Mouse (Mus musculus) cortical plate, adult 2 months (tissue): ENCODE measurements at regions not wholly inside any gene's neighbourhood (a gene's known extent, or its start where the extent isn't known, plus 50 kb on each side); places are given as distances from the start of the nearest gene placed in this dataset.

ENCODE experiments used
- H3K27ac ChIP-seq: fragments of 200-500 bp; 2 replicates; pipeline ENCODE4 v1.5.1; 2012; ENCODE audit warnings: low read length, control low read depth, inconsistent platforms; ENCODE audit not compliant: insufficient read depth
- H3K4me1 ChIP-seq: fragments of 200-500 bp; 2 replicates; pipeline ENCODE4 v1.6.1; 2011; ENCODE audit warnings: low read length; ENCODE audit not compliant: control insufficient read depth, insufficient read depth
- H3K4me3 ChIP-seq: fragments of 200-500 bp; 2 replicates; pipeline ENCODE4 v1.5.1; 2011; ENCODE audit warnings: mild to moderate bottlenecking, low read length, control low read depth; ENCODE audit not compliant: insufficient read depth
- CTCF ChIP-seq: fragments of 200-500 bp; IDR thresholded peaks from 2 replicates; pipeline ENCODE4 v1.5.1; 2011; ENCODE audit warnings: mild to moderate bottlenecking, control low read depth, low read length; ENCODE audit not compliant: insufficient read depth; ENCODE audit errors: extremely low read depth
- POLR2A ChIP-seq: fragments of 200-500 bp; IDR thresholded peaks from 2 replicates; pipeline ENCODE4 v1.6.1; 2011; ENCODE audit warnings: mild to moderate bottlenecking, low read length, control low read depth; ENCODE audit not compliant: insufficient read depth; ENCODE audit errors: extremely low read depth

- Histone ChIP-seq H3K4me1 (no peaks in the 10 kb centered on the region), H3K4me3 (no peak overlapping the region), H3K27ac (no peak overlapping the region)
- TF ChIP-seq POLR2A (no peak), CTCF (no peak)
Observed at GRCm38 (mm10) chr8:23580106-23580505, 1145.5 kb downstream of the Adam3 start.

DNA sequence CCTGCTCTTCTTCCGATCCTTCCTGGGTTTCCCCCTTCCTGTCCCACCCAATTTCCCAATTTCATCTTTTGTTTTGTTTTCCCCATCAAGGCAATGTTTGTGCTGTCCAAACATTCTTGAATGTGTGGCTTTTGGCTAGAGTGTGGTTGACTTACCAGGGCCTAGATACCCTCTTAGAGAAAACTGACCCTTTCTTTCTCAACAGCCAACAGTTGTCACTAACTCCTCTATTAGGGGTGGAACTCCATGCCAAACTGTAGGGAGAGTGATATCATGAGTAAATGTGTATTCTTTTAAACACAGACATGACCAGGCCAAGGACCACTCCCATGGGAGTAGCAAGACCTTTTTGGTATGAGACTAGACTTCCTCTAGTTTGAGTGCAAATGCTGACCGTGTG, 1145.0 kb downstream of the Adam3 start:
- Histone ChIP-seq H3K4me1 (no peaks in the 10 kb centered on the region), H3K4me3 (no peak overlapping the region), H3K27ac (no peak overlapping the region)
- TF ChIP-seq POLR2A (no peak), CTCF (no peak)
